Mouse (Mus musculus) lung, adult 2 months (tissue): Measurements from ENCODE around the gene Sdr9c7. TPM values are rescaled to one million over a fixed set of nuclear protein-coding genes. Genes with fewer than 3 reads are reported as not detected.

Experiments used
- DNase-seq: peaks from one replicate; pipeline ENCODE4 v3.0.0; 2022
- H3K4me1 ChIP-seq: fragments of 200-500 bp; 2 replicates; pipeline ENCODE4 v1.6.1; 2011; ENCODE audit warnings: low read length; ENCODE audit not compliant: control insufficient read depth, insufficient read depth
- H3K4me3 ChIP-seq: fragments of 200-500 bp; replicated peaks from 2 replicates; pipeline ENCODE3; 2011; ENCODE audit warnings: low read depth, mild to moderate bottlenecking, control low read depth, low read length; ENCODE audit errors: extremely low read depth
- CTCF ChIP-seq: fragments of 200-500 bp; IDR thresholded peaks from 2 replicates; pipeline ENCODE4 v1.5.1; 2011; ENCODE audit warnings: mild to moderate bottlenecking, low read length, control low read depth; ENCODE audit not compliant: insufficient read depth
- POLR2A ChIP-seq: fragments of 200-500 bp; IDR thresholded peaks from 2 replicates; pipeline ENCODE4 v1.6.1; 2011; ENCODE audit warnings: low read depth, mild to moderate bottlenecking, control low read depth, low read length, borderline replicate concordance; ENCODE audit errors: extremely low read depth
- WGBS: fragments of 180-500 bp; shearing (Covaris S2); methylation state at CpG from one replicate; pipeline ENCODE4 v1.1.7; 2018; 5-methylcytosine and 5-hydroxymethylcytosine counted together
- polyA plus RNA-seq: library from polyadenylated mRNA; depleted of rRNA; stranded (reverse); fragments of >200 nt; gene quantifications from 2 replicates; pipeline ENCODE4 v1.2.3, GENCODE M21; 2012; rRNA removed

The Sdr9c7 gene
- polyA plus RNA-seq = 2.9 TPM in 1 of 2 replicates, not detected in the other

DNA sequence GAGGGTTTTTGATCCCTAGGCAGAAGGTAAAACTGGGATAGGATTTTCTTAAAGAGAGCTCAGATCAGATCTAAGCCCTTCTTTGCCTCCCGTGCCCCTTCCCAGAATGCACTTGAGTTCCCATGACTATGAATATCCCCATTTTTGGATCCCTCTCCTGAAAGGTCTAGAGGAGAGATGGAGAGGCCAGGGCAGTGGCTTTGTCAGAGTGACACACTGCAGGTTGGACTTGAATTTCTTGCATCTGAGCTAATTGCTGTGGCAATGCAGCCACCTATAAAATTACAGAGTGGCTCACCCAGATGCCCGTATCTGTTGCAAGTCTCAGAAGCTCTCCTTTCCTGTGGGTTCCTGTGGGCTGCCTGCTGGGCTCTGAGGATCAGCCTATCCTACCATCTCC, at the start of gene Sdr9c7:
Sdr9c7 (plus strand) TSS at position 301 of the 400 bp plus-strand sequence.
- no peak for TF ChIP-seq CTCF
- no peak for TF ChIP-seq POLR2A
- H3K4me3 ChIP-seq = no peak within 1 kb of the TSS
- DNase-seq = no peak
- WGBS = 87% methylated on average over 2 of the region's 2 CpGs
- peaks cover 7% of the 10 kb centered on the region; the same call in 1 of the 2 replicates for H3K4me1 ChIP-seq

- no peak within 1 kb of the TSS for H3K4me3 ChIP-seq
- WGBS = 27% methylated on average over 1 of the region's 1 CpGs
- DNase-seq = no peak
- H3K4me1 ChIP-seq = no peaks in the 10 kb centered on the region
- TF ChIP-seq POLR2A (no peak), CTCF (no peak)
These were observed 48.7 kb upstream of the Sdr9c7 start, which contains the start of gene Rdh19 for GRCm38 (mm10) chr10:127849628-127850027. Gene Rdh19 (plus strand): TSS chr10:127849928.

- Histone ChIP-seq H3K4me3 (no peak overlapping the region), H3K4me1 (no peaks in the 10 kb centered on the region)
- TF ChIP-seq CTCF (no peak), POLR2A (no peak)
- no peak for DNase-seq
These were observed 41.9 kb upstream of the Sdr9c7 start for GRCm38 (mm10) chr10:127856376-127856775.

DNA sequence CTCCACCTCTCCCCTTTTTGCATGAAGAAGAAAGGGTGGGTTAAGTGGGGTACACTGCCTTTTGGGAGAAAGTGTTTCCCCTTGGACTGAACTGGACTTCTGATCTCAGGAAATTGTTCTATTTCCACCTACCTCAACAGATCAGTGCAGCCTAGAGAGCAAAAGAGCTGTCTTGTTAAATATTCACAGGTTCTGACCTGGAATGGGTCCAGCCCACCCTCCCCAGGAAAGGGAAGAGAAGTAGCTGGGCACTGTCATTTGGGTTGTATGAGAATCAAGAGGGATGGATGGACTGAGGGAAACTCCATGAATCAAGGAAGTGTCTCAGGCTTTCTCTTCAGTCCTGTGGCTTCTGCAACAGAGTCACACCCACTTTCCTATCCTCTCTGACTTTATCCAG, 33.4 kb upstream of the Sdr9c7 start:
- DNase-seq = no peak
- H3K4me3 ChIP-seq = no peak overlapping the region
- TF ChIP-seq CTCF (no peak), POLR2A (no peak)
- no peaks in the 10 kb centered on the region for H3K4me1 ChIP-seq

- Histone ChIP-seq H3K4me3 (no peak within 1 kb of the TSS), H3K4me1 (no peaks in the 10 kb centered on the region)
- TF ChIP-seq CTCF (no peak), POLR2A (no peak)
- no peak for DNase-seq
- WGBS = 89% methylated on average over 3 of the region's 3 CpGs
These were observed 32.1 kb upstream of the Sdr9c7 start, which contains the start of gene Rdh16f2 for GRCm38 (mm10) chr10:127866232-127866631. Gene Rdh16f2 (plus strand): TSS chr10:127866474.

GRCm38 (mm10) chr10:127872484-127872883, 25.8 kb upstream of the Sdr9c7 start:
- H3K4me1 ChIP-seq = peaks cover under 1% of the 10 kb centered on the region; the same call in 1 of the 2 replicates
- TF ChIP-seq CTCF (no peak), POLR2A (no peak)
- no peak for DNase-seq
- WGBS = 74% methylated on average over 4 of the region's 4 CpGs
- H3K4me3 ChIP-seq = no peak overlapping the region

GRCm38 (mm10) chr10:127877681-127878080, 20.6 kb upstream of the Sdr9c7 start:
- TF ChIP-seq CTCF (no peak), POLR2A (no peak)
- Histone ChIP-seq H3K4me3 (no peak overlapping the region), H3K4me1 (peaks cover 7% of the 10 kb centered on the region; the same call in 1 of the 2 replicates)
- peak; percentile 10 for DNase-seq
- WGBS = 39% methylated on average over 2 of the region's 2 CpGs

DNA sequence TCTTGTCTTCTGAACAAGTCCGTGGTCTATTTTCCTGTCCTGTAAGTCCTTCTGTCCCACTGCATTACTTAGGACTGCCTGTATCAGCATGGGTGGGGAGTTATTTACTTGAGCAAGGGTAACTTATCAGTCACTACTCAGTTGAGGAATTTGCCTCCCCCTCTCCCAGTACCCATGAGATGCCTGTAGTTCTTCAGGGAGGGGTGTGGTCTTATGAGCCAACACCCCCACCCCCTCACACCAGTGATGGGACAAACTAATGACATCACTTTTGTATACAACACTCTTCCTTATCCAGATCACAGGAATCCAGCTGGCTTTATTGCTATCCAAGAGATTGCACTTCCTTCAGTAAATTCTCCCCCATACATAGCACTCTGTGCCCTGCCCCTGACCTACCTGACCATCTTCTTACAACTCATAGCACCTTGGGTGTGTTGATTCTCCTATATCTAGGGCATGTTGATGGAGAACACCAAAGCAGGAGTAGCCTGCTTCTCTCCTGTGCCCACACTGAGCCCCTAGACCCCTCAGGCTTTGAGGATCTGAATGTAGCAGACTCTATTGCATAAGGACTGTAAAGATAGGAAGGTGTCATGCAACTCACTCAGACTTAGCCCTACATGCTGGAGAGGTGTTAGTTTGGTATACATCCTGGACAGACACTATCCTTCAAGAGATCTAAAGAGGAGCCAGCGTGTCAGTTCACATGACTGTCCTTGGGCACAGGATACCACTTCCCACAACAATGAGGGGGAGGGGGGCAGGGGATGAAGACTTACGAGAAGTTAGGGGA, 19.9 kb upstream of the Sdr9c7 start:
- no peak for DNase-seq
- TF ChIP-seq CTCF (no peak), POLR2A (no peak)
- Histone ChIP-seq H3K4me3 (no peak overlapping the region), H3K4me1 (peaks cover 7% of the 10 kb centered on the region; the same call in 1 of the 2 replicates)
- 43% methylated on average over 3 of the region's 3 CpGs for WGBS

GRCm38 (mm10) chr10:127879155-127879688, 19.1 kb upstream of the Sdr9c7 start:
- no peak for DNase-seq
- WGBS = 81% methylated on average over 3 of the region's 3 CpGs
- Histone ChIP-seq H3K4me1 (peaks cover 7% of the 10 kb centered on the region; the same call in 1 of the 2 replicates), H3K4me3 (no peak overlapping the region)
- TF ChIP-seq CTCF (no peak), POLR2A (no peak)

- Histone ChIP-seq H3K4me1 (peaks cover 7% of the 10 kb centered on the region; the same call in 1 of the 2 replicates), H3K4me3 (no peak overlapping the region)
- no peak for DNase-seq
- TF ChIP-seq CTCF (no peak), POLR2A (no peak)
- 81% methylated on average over 4 of the region's 4 CpGs for WGBS
These were observed 17.3 kb upstream of the Sdr9c7 start for GRCm38 (mm10) chr10:127881041-127881440.
